Mouse (Mus musculus) small intestine, adult 2 months (tissue): ENCODE measurements around the gene Rdh19.

Experiments
- CTCF ChIP-seq: fragments of 200-500 bp; IDR thresholded peaks from 2 replicates; pipeline ENCODE4 v1.5.1; 2012; ENCODE audit warnings: low read depth, mild to moderate bottlenecking, control low read depth, inconsistent platforms, low read length, moderate library complexity, mixed read lengths; ENCODE audit not compliant: insufficient replicate concordance, insufficient read length; ENCODE audit errors: extremely low read depth
- POLR2A ChIP-seq: fragments of 200-500 bp; IDR thresholded peaks from 2 replicates; pipeline ENCODE4 v1.6.1; 2012; ENCODE audit warnings: low read depth, mild to moderate bottlenecking, control low read depth, inconsistent platforms, low read length, moderate library complexity

DNA sequence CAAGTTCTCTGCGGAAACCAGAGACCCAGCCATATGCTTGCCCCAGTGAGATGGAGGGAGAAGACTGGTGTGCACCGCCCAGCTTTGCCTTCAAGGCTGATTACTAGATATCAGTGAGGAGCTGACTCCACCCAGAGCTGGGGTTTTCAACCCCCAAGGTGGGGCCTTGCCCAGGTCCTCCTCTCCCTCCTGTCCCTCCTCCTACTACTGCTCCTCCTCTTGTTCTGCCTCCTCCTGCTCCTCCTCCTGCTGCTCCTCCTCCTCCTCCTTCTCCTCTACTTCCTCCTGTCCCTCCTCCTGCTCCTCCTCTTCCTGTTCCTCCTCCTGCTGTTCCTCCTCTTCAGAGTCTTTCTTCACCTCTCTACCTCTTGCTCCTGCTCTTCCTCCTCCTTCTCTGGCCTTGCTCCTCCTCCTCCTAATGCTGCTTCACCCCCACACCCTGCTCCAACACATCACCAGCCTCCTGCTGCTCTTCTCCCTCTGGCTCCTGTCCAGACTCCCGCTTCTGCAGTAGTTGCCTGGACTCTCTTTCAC lies 29.5 kb downstream of the Rdh19 start:
- no peak for TF ChIP-seq CTCF
- no peak; the same call in 1 of the 2 replicates for TF ChIP-seq POLR2A
